ENCODE assay signal across 25 mouse cellular contexts in the genomic region with DNA sequence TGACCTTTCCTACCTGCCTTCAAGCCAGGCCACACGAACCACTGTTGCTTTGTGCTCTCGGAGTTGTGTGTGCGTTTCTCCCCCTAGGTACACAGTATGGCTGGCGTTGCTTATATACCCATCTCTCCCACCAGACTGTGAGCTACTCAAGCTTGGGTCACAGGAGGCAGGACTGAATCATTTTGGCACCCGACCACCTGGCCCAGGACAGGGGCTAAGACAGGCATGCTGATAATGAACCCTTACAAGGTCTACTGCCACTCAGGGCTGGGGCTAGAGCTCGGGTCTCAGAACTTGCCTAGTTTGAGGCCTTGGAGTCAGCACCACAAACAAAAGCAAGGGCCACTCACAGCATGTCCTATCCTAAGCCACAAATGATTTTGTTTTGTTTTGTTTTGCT. TPM values are rescaled to one million over a fixed set of nuclear protein-coding genes. Genes with fewer than 3 reads are reported as not detected.
"Had no signal": no experiment of that assay in that cellular context is flagged by ENCODE, and none has a peak within 500 bp of the region (broad histone marks: within the 10 kb centered on the region; RNA-seq: fewer than 3 reads in every experiment).

No protein-coding gene starts in this region.

- DNase-seq: kidney, adult 8-10 months; kidney, postnatal 10 days; kidney, postnatal 36 days; left cerebral cortex, postnatal 4 days; liver, postnatal 0 days; lung, embryonic 14.5 days; thymus, adult 18-20 months; thymus, postnatal 14 days; thymus, postnatal 4 days had no signal

- H3K4me2 ChIP-seq: kidney, embryonic 15.5 days; limb, embryonic 12.5 days; limb, embryonic 15.5 days; liver, embryonic 11.5 days; lung, embryonic 14.5 days; midbrain, embryonic 13.5 days had no signal

- H3K4me3 ChIP-seq: kidney, embryonic 15.5 days; limb, embryonic 12.5 days; limb, embryonic 15.5 days; midbrain, embryonic 13.5 days had no signal

- ATAC-seq: liver, postnatal 0 days; lung, postnatal 0 days; midbrain, embryonic 16.5 days had no signal

- H3K9ac ChIP-seq: kidney, embryonic 15.5 days; limb, embryonic 12.5 days; limb, embryonic 15.5 days; liver, embryonic 14.5 days; liver, postnatal 0 days; lung, embryonic 14.5 days; midbrain, embryonic 13.5 days had no signal

- H3K27ac ChIP-seq: kidney, embryonic 15.5 days; liver, embryonic 14.5 days; macrophage had no signal

- H3K9me3 ChIP-seq: kidney, embryonic 15.5 days; limb, embryonic 12.5 days; limb, embryonic 15.5 days; midbrain, embryonic 13.5 days had no signal

- H3K27me3 ChIP-seq: kidney, embryonic 15.5 days; limb, embryonic 12.5 days; limb, embryonic 15.5 days; midbrain, embryonic 13.5 days had no signal

RNA-seq across cellular contexts. Expression of a gene that starts 26.9 kb away (rescaled TPM):
- total RNA-seq: layer of hippocampus, adult 8-10 months; layer of hippocampus, postnatal 10 days; left cerebral cortex, adult 8-10 months; left cerebral cortex, postnatal 14 days; left cerebral cortex, postnatal 4 days; megakaryocyte, adult 5-6 weeks had no signal
- polyA plus RNA-seq: lung, postnatal 0 days; macrophage; spleen, adult 2 months; testis, adult 2 months had no signal
